ENCODE assay signal across 28 mouse cellular contexts in genomic region chrX:20875241-20875640, GRCm38 (mm10). TPM values are rescaled to one million over a fixed set of nuclear protein-coding genes. Genes with fewer than 3 reads are reported as not detected.
A peak's percentile ranks its signal among the peaks of the same experiment; 100 is the strongest.
DNase-seq lines count a peak whose midpoint lies in the region; ATAC-seq and TF ChIP-seq lines count a peak whose summit lies in the region.
"Had no signal": no experiment of that assay in that cellular context is flagged by ENCODE, and none has a peak within 500 bp of the region (broad histone marks: within the 10 kb centered on the region; RNA-seq: fewer than 3 reads in every experiment).

No protein-coding gene starts in this region.

- H3K27ac ChIP-seq in forebrain, embryonic 14.5 days (ENCODE audit: low read depth, low read length) = no peak overlapping the region
- H3K27ac ChIP-seq in forebrain, embryonic 10.5 days = no peak overlapping the region
- H3K27ac ChIP-seq in midbrain, embryonic 11.5 days (ENCODE audit: low read depth, low read length) = no peak overlapping the region
- no peak overlapping the region for H3K27ac ChIP-seq in midbrain, embryonic 16.5 days (ENCODE audit: low read length)
- H3K27ac ChIP-seq: embryonic facial prominence, embryonic 12.5 days; embryonic facial prominence, embryonic 15.5 days; heart, adult 2 months; heart, embryonic 10.5 days; heart, embryonic 13.5 days; hindbrain, embryonic 14.5 days; hindbrain, postnatal 0 days had no signal

- no peak for TF ChIP-seq CTCF in brain, embryonic 14.5 days (IDR thresholded peaks at IDR 0.05; ENCODE audit: borderline replicate concordance, extremely low read depth, insufficient read depth, insufficient read length)

- DNase-seq in forebrain, embryonic 14.5 days (ENCODE audit: low spot score) = peak; percentile 16
- DNase-seq in forebrain, embryonic 10.5 days (ENCODE audit: extremely low spot score, low spot score) = no peak
- no peak for DNase-seq in midbrain, embryonic 11.5 days (ENCODE audit: low spot score, missing footprints)
- DNase-seq in brain, embryonic 14.5 days (ENCODE audit: low read depth) = peak; percentile 51
- DNase-seq in thymus, adult 18-20 months = no peak
- DNase-seq: adrenal gland, postnatal 10 days; adrenal gland, postnatal 36 days; B cell, adult 2 months; cerebellum, adult 11 months; cerebellum, adult 2 months; cerebellum, adult 9-11 months; cerebellum, postnatal 25 days; gastrocnemius, postnatal 10 days; gastrocnemius, postnatal 36 days; heart, adult 2 months; heart, postnatal 14 days; heart, postnatal 4 days; kidney, adult 18-20 months had no signal

- WGBS in forebrain, embryonic 14.5 days = 26% methylated on average over 3 of the region's 3 CpGs
- WGBS in forebrain, embryonic 10.5 days = 57% methylated on average over 3 of the region's 3 CpGs
- WGBS in midbrain, embryonic 11.5 days = 41% methylated on average over 3 of the region's 3 CpGs
- WGBS in midbrain, embryonic 16.5 days = 27% methylated on average over 3 of the region's 3 CpGs

- no peaks in the 10 kb centered on the region for H3K27me3 ChIP-seq in forebrain, embryonic 14.5 days (replicated peaks; ENCODE audit: control insufficient read depth, insufficient read depth, low read length)
- no peaks in the 10 kb centered on the region for H3K27me3 ChIP-seq in forebrain, embryonic 10.5 days (ENCODE audit: poor library complexity, severe bottlenecking)
- H3K27me3 ChIP-seq in midbrain, embryonic 11.5 days (ENCODE audit: control insufficient read depth, insufficient read depth, low read length) = no peaks in the 10 kb centered on the region
- no peaks in the 10 kb centered on the region for H3K27me3 ChIP-seq in midbrain, embryonic 16.5 days (ENCODE audit: control insufficient read depth, insufficient read depth, low read depth, low read length)
- H3K27me3 ChIP-seq: CH12.LX; embryonic facial prominence, embryonic 12.5 days; embryonic facial prominence, embryonic 15.5 days; heart, embryonic 13.5 days had no signal

- TF ChIP-seq POLR2A in brain, embryonic 14.5 days (IDR thresholded peaks at IDR 0.05; ENCODE audit: borderline replicate concordance, extremely low read depth, insufficient read depth, insufficient read length, poor library complexity, severe bottlenecking) = no peak

- no peak overlapping the region for H3K9ac ChIP-seq in forebrain, embryonic 14.5 days (ENCODE audit: low read length)
- H3K9ac ChIP-seq in midbrain, embryonic 11.5 days (ENCODE audit: low read length) = no peak overlapping the region
- H3K9ac ChIP-seq in midbrain, embryonic 16.5 days (ENCODE audit: low read depth, low read length) = no peak overlapping the region
- H3K9ac ChIP-seq: embryonic facial prominence, embryonic 12.5 days; embryonic facial prominence, embryonic 15.5 days; heart, embryonic 13.5 days; hindbrain, embryonic 14.5 days had no signal

- H3K4me3 ChIP-seq in forebrain, embryonic 14.5 days (ENCODE audit: low read depth, low read length) = no peak overlapping the region
- no peak overlapping the region for H3K4me3 ChIP-seq in forebrain, embryonic 10.5 days
- no peak overlapping the region for H3K4me3 ChIP-seq in midbrain, embryonic 11.5 days (ENCODE audit: low read depth, low read length)
- H3K4me3 ChIP-seq in midbrain, embryonic 16.5 days (ENCODE audit: low read depth, low read length) = no peak overlapping the region
- H3K4me3 ChIP-seq: embryonic facial prominence, embryonic 12.5 days; embryonic facial prominence, embryonic 15.5 days; heart, adult 2 months; heart, embryonic 10.5 days; heart, embryonic 13.5 days had no signal

- no peak for ATAC-seq in forebrain, embryonic 14.5 days
- ATAC-seq in midbrain, embryonic 11.5 days (ENCODE audit: low FRiP score) = peak; percentile 38; the same call in 1 of the 2 replicates
- ATAC-seq in midbrain, embryonic 16.5 days = no peak
- ATAC-seq: hindbrain, postnatal 0 days; inflammation-experienced regulatory T-cells, adult 6 months; intestine, embryonic 16.5 days had no signal

- H3K4me2 ChIP-seq in forebrain, embryonic 14.5 days (ENCODE audit: low read length) = no peak overlapping the region
- no peak overlapping the region for H3K4me2 ChIP-seq in midbrain, embryonic 11.5 days
- no peak overlapping the region for H3K4me2 ChIP-seq in midbrain, embryonic 16.5 days (ENCODE audit: low read length)
- H3K4me2 ChIP-seq: embryonic facial prominence, embryonic 12.5 days; embryonic facial prominence, embryonic 15.5 days; heart, embryonic 13.5 days; hindbrain, embryonic 14.5 days had no signal

- H3K4me1 ChIP-seq in forebrain, embryonic 14.5 days (ENCODE audit: control insufficient read depth, insufficient read depth, low read length) = no peaks in the 10 kb centered on the region
- H3K4me1 ChIP-seq in forebrain, embryonic 10.5 days = peaks cover 8% of the 10 kb centered on the region
- peaks cover 4% of the 10 kb centered on the region; the same call in 1 of the 2 replicates for H3K4me1 ChIP-seq in midbrain, embryonic 11.5 days (ENCODE audit: control insufficient read depth, insufficient read depth, low read length)
- no peaks in the 10 kb centered on the region for H3K4me1 ChIP-seq in midbrain, embryonic 16.5 days (ENCODE audit: control insufficient read depth, insufficient read depth, low read length)
- H3K4me1 ChIP-seq: embryonic facial prominence, embryonic 12.5 days; embryonic facial prominence, embryonic 15.5 days; heart, embryonic 10.5 days; heart, embryonic 13.5 days had no signal

- no peaks in the 10 kb centered on the region for H3K9me3 ChIP-seq in forebrain, embryonic 14.5 days (replicated peaks; ENCODE audit: control insufficient read depth, low read length)
- no peaks in the 10 kb centered on the region for H3K9me3 ChIP-seq in forebrain, embryonic 10.5 days
- H3K9me3 ChIP-seq in midbrain, embryonic 11.5 days (ENCODE audit: control insufficient read depth, low read length) = no peaks in the 10 kb centered on the region
- H3K9me3 ChIP-seq in midbrain, embryonic 16.5 days (replicated peaks; ENCODE audit: control insufficient read depth, low read length, poor library complexity, severe bottlenecking) = 0 out of 2 replicates have a peak, but pooled peaks cover 3% of the 10 kb centered on the region
- H3K9me3 ChIP-seq: embryonic facial prominence, embryonic 12.5 days; embryonic facial prominence, embryonic 15.5 days; heart, embryonic 10.5 days; heart, embryonic 13.5 days had no signal

- no peaks in the 10 kb centered on the region for H3K36me3 ChIP-seq in forebrain, embryonic 14.5 days (ENCODE audit: control insufficient read depth, insufficient read depth, low read length)
- H3K36me3 ChIP-seq in forebrain, embryonic 10.5 days (replicated peaks) = no peaks in the 10 kb centered on the region
- H3K36me3 ChIP-seq in midbrain, embryonic 11.5 days (ENCODE audit: control insufficient read depth, insufficient read depth, low read length) = no peaks in the 10 kb centered on the region
- H3K36me3 ChIP-seq in midbrain, embryonic 16.5 days (ENCODE audit: control insufficient read depth, insufficient read depth, low read length) = peaks cover 3% of the 10 kb centered on the region; the same call in 1 of the 2 replicates
- H3K36me3 ChIP-seq: embryonic facial prominence, embryonic 12.5 days; embryonic facial prominence, embryonic 15.5 days; heart, embryonic 10.5 days; heart, embryonic 13.5 days had no signal

RNA-seq across cellular contexts. Expression of gene Timp1, which starts 5.3 kb away (rescaled TPM):
- polyA plus RNA-seq in forebrain, embryonic 14.5 days (2014; fragmentation: Nextera tagmentation; extraction: Ambion mirVana) = 4.0 and 4.4 TPM in 2 replicates
- 7.4 and 7.9 TPM in 2 replicates for polyA plus RNA-seq in forebrain, embryonic 10.5 days (2016; fragmentation: Nextera tagmentation; extraction: Ambion mirVana)
- 8.1 and 8.4 TPM in 2 replicates for polyA plus RNA-seq in midbrain, embryonic 11.5 days (2014; fragmentation: Nextera tagmentation; extraction: Ambion mirVana)
- polyA plus RNA-seq in midbrain, embryonic 16.5 days (2015; fragmentation: Nextera tagmentation; extraction: Ambion mirVana) = 2.0 and 2.2 TPM in 2 replicates
- 3.9 and 5.9 TPM in 2 replicates for polyA plus RNA-seq in brain, embryonic 14.5 days (2012; rRNA removed)
- polyA plus RNA-seq: inflammation-experienced regulatory T-cells, adult 6 months had no signal

RNA-seq across cellular contexts. Expression of gene Syn1, which starts 45.6 kb away (rescaled TPM):
- polyA plus RNA-seq in forebrain, embryonic 14.5 days (2014; fragmentation: Nextera tagmentation; extraction: Ambion mirVana) = 28.8 and 36.1 TPM in 2 replicates
- 2.1 and 2.4 TPM in 2 replicates for polyA plus RNA-seq in forebrain, embryonic 10.5 days (2016; fragmentation: Nextera tagmentation; extraction: Ambion mirVana)
- polyA plus RNA-seq in midbrain, embryonic 11.5 days (2014; fragmentation: Nextera tagmentation; extraction: Ambion mirVana) = 11.9 and 14.8 TPM in 2 replicates
- polyA plus RNA-seq in midbrain, embryonic 16.5 days (2015; fragmentation: Nextera tagmentation; extraction: Ambion mirVana) = 68.8 and 82.0 TPM in 2 replicates
- polyA plus RNA-seq in brain, embryonic 14.5 days (2012; rRNA removed) = 28.2 and 68.1 TPM in 2 replicates
- polyA plus RNA-seq: inflammation-experienced regulatory T-cells, adult 6 months had no signal

RNA-seq across cellular contexts. Expression of gene Cfp, which starts 56.1 kb away (rescaled TPM):
- polyA plus RNA-seq in forebrain, embryonic 14.5 days (2014; fragmentation: Nextera tagmentation; extraction: Ambion mirVana) = 4.4 and 5.1 TPM in 2 replicates
- 2.9 and 4.1 TPM in 2 replicates for polyA plus RNA-seq in forebrain, embryonic 10.5 days (2016; fragmentation: Nextera tagmentation; extraction: Ambion mirVana)
- polyA plus RNA-seq in midbrain, embryonic 11.5 days (2014; fragmentation: Nextera tagmentation; extraction: Ambion mirVana) = 4.2 and 4.6 TPM in 2 replicates
- polyA plus RNA-seq in midbrain, embryonic 16.5 days (2015; fragmentation: Nextera tagmentation; extraction: Ambion mirVana) = 6.3 and 7.0 TPM in 2 replicates
- 25.4 and 33.6 TPM in 2 replicates for polyA plus RNA-seq in brain, embryonic 14.5 days (2012; rRNA removed)

Comparison
In these comparisons a context has a peak if more than half of its experiments do, and no peak if none do; other contexts are left out.
1. DNase-seq: peak in forebrain, embryonic 14.5 days (single experiment) and brain, embryonic 14.5 days (single experiment); none in forebrain, embryonic 10.5 days (single experiment), midbrain, embryonic 11.5 days (single experiment) and thymus, adult 18-20 months (0 of 2).